8 mouse cellular contexts compared by ENCODE assay signal in genomic region chr3:89419571-89419970, GRCm38 (mm10). TPM values are rescaled to one million over a fixed set of nuclear protein-coding genes. Genes with fewer than 3 reads are reported as not detected.
DNase-seq lines count a peak whose midpoint lies in the region; ATAC-seq and TF ChIP-seq lines count a peak whose summit lies in the region.

No protein-coding gene starts in this region.

- peaks cover 69% of the 10 kb centered on the region for H3K4me1 ChIP-seq in G1E (ENCODE audit: insufficient read depth, low read depth, low read length)
- H3K4me1 ChIP-seq in lung, adult 2 months (ENCODE audit: control insufficient read depth, insufficient read depth, low read length), result peaks cover 3% of the 10 kb centered on the region; the same call in 1 of the 2 replicates

- TF ChIP-seq CTCF in G1E (IDR thresholded peaks at IDR 0.05; ENCODE audit: low read depth, low read length), result no peak
- TF ChIP-seq CTCF in lung, adult 2 months (IDR thresholded peaks at IDR 0.05; ENCODE audit: insufficient read depth, low read length), result no peak

- no peak for ATAC-seq in G1E (ENCODE audit: extremely low read depth, insufficient number of reproducible peaks, low FRiP score, poor library complexity, severe bottlenecking)

- peak; percentile 69; the same call in 1 of the 2 replicates for TF ChIP-seq POLR2A in lung, adult 2 months (IDR thresholded peaks at IDR 0.05; ENCODE audit: borderline replicate concordance, extremely low read depth, low read depth, low read length)

- no peak for DNase-seq in G1E (ENCODE audit: low spot score)
- DNase-seq in adrenal gland, postnatal 36 days, result peak; percentile 62 to 74
- peak; percentile 82 to 87 for DNase-seq in heart, adult 18-20 months
- peak; percentile 60 for DNase-seq in kidney, adult 11 months
- DNase-seq in lung, adult 2 months, result peak; percentile 70
- peak; percentile 57 for DNase-seq in ovary, postnatal 14 days (ENCODE audit: low spot score)
- no peak for DNase-seq in left cerebral cortex, adult 8-10 months (ENCODE audit: low spot score in 2 of 2)
- no peak for DNase-seq in spleen, postnatal 14 days (ENCODE audit: low spot score in 2 of 2)

- no peaks in the 10 kb centered on the region for H3K27me3 ChIP-seq in G1E (ENCODE audit: insufficient read depth, low read length)

- no peaks in the 10 kb centered on the region for H3K9me3 ChIP-seq in G1E (replicated peaks)

- H3K36me3 ChIP-seq in G1E (replicated peaks), result peaks cover 56% of the 10 kb centered on the region

- H3K4me3 ChIP-seq in G1E (ENCODE audit: low read depth, low read length), result peak overlapping the region; percentile 74
- peak overlapping the region; percentile 89 for H3K4me3 ChIP-seq in lung, adult 2 months (replicated peaks; ENCODE audit: extremely low read depth, low read depth, low read length)

- WGBS in lung, adult 2 months, result 2% methylated on average over 9 of the region's 9 CpGs

RNA-seq across cellular contexts. Expression of gene Shc1, which starts 1.3 kb away (rescaled TPM):
- total RNA-seq in G1E (2014; fragmentation: Nextera tagmentation) (61.7 and 124 TPM in 2 replicates), G1E (2017) (40.9 and 47.6 TPM in 2 replicates)
- polyA plus RNA-seq in G1E (2012), result 111 and 118 TPM in 2 replicates
- 10 to 100 TPM; 89.6 to 93.7 TPM for total RNA-seq in adrenal gland, postnatal 36 days (2021)
- total RNA-seq in heart, adult 18-20 months (2021), result 10 to 100 TPM; 33.2 to 36.1 TPM
- 69.8 and 84.6 TPM in 2 replicates for polyA plus RNA-seq in lung, adult 2 months (2012; rRNA removed)
- 10 to 100 TPM; 15.1 to 18.7 (median 17.3) TPM for total RNA-seq in left cerebral cortex, adult 8-10 months (2022)

RNA-seq across cellular contexts. Expression of gene Cks1b, which starts 1.4 kb away (rescaled TPM):
- 92.2 and 99.8 TPM in 2 replicates for total RNA-seq in G1E (2014; fragmentation: Nextera tagmentation)
- 182 and 184 TPM in 2 replicates for total RNA-seq in G1E (2017)
- 75.1 and 86.2 TPM in 2 replicates for polyA plus RNA-seq in G1E (2012)
- 10 to 100 TPM; 25.1 to 36.1 TPM for total RNA-seq in adrenal gland, postnatal 36 days (2021)
- total RNA-seq in heart, adult 18-20 months (2021), result 1 to 10 TPM; 4.6 to 4.8 TPM
- 6.7 and 11.7 TPM in 2 replicates for polyA plus RNA-seq in lung, adult 2 months (2012; rRNA removed)
- 1 to 10 TPM; 2.4 to 3.5 (median 2.8) TPM for total RNA-seq in left cerebral cortex, adult 8-10 months (2022)

RNA-seq across cellular contexts. Expression of gene Flad1, which starts 7.9 kb away (rescaled TPM):
- total RNA-seq in G1E (2014; fragmentation: Nextera tagmentation) (19.7 and 22.0 TPM in 2 replicates), G1E (2017) (18.0 and 22.0 TPM in 2 replicates)
- 12.5 and 17.8 TPM in 2 replicates for polyA plus RNA-seq in G1E (2012)
- 10 to 100 TPM; 23.3 to 30.0 TPM for total RNA-seq in adrenal gland, postnatal 36 days (2021)
- total RNA-seq in heart, adult 18-20 months (2021), result 10 to 100 TPM; 59.5 to 63.8 TPM
- 22.9 and 26.6 TPM in 2 replicates for polyA plus RNA-seq in lung, adult 2 months (2012; rRNA removed)
- total RNA-seq in left cerebral cortex, adult 8-10 months (2022), result 10 to 100 TPM; 30.8 to 39.9 (median 35.6) TPM

RNA-seq across cellular contexts. Expression of gene Pygo2, which starts 10.4 kb away (rescaled TPM):
- total RNA-seq in G1E (2014; fragmentation: Nextera tagmentation) (30.9 and 62.1 TPM in 2 replicates), G1E (2017) (20.9 and 22.2 TPM in 2 replicates)
- polyA plus RNA-seq in G1E (2012), result 201 and 246 TPM in 2 replicates
- total RNA-seq in adrenal gland, postnatal 36 days (2021), result 10 to 100 TPM; 35.0 to 40.6 TPM
- total RNA-seq in heart, adult 18-20 months (2021), result 10 to 100 TPM; 15.3 to 17.0 TPM
- 60.6 and 138 TPM in 2 replicates for polyA plus RNA-seq in lung, adult 2 months (2012; rRNA removed)
- 10 to 100 TPM; 44.0 to 57.4 (median 48.8) TPM for total RNA-seq in left cerebral cortex, adult 8-10 months (2022)

RNA-seq across cellular contexts. Expression of gene Pbxip1, which starts 16.9 kb away (rescaled TPM):
- 9.0 and 12.1 TPM in 2 replicates for total RNA-seq in G1E (2014; fragmentation: Nextera tagmentation)
- 15.0 and 16.4 TPM in 2 replicates for total RNA-seq in G1E (2017)
- 8.3 and 9.0 TPM in 2 replicates for polyA plus RNA-seq in G1E (2012)
- 10 to 100 TPM; 47.9 to 56.9 TPM for total RNA-seq in adrenal gland, postnatal 36 days (2021)
- 10 to 100 TPM; 70.0 to 76.0 TPM for total RNA-seq in heart, adult 18-20 months (2021)
- 66.2 and 78.1 TPM in 2 replicates for polyA plus RNA-seq in lung, adult 2 months (2012; rRNA removed)
- total RNA-seq in left cerebral cortex, adult 8-10 months (2022), result 10 to 100 TPM; 33.6 to 51.4 (median 41.9) TPM

Comparison
In these comparisons a context has a peak if more than half of its experiments do, and no peak if none do; other contexts are left out.
1. DNase-seq: peak in adrenal gland, postnatal 36 days (2 of 2), heart, adult 18-20 months (2 of 2), kidney, adult 11 months (single experiment), lung, adult 2 months (single experiment) and ovary, postnatal 14 days (single experiment); none in G1E (single experiment), left cerebral cortex, adult 8-10 months (0 of 2) and spleen, postnatal 14 days (0 of 2).
2. RNA of gene Cks1b, which starts 1.4 kb away (total RNA-seq): 92.2 to 184 TPM in G1E and 25.1 to 36.1 TPM in adrenal gland, postnatal 36 days; 4.6 to 4.8 TPM in heart, adult 18-20 months and 2.4 to 3.5 TPM in left cerebral cortex, adult 8-10 months; every median in the first group is over 4 times any median in the second.